Mouse (Mus musculus): ENCODE measurements around the gene Btbd9. TPM values are rescaled to one million over a fixed set of nuclear protein-coding genes. Genes with fewer than 3 reads are reported as not detected.

The Btbd9 gene
- polyA plus RNA-seq, 1 experiment from 2014 or later: 98.0 TPM

- WGBS: 83% methylated on average over 1 of the region's 1 CpGs
Observed at GRCm38 (mm10) chr17:30421256-30421655, 155.0 kb downstream of the Btbd9 start.

DNA sequence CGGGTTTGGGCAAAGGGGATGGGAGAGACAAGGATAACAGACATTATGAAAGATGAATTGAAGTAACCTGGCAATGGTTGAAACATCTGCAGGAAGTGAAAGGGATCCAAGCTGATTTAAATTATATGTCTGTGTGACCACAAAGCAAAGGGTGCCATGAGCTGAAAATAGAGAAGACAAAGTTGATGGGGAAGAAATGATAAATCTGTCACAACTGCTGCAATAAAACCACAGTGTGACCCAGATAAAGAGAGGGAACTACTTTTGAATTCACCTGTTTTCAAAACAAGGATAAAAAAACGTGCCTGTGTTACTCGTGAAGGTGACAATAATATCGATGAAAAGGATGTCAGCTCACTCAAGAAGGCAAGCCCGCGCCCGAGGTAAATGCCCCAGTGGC lies 156.8 kb downstream of the Btbd9 start:
- no peak overlapping the region for H3K27ac ChIP-seq (replicated peaks)
- H3K36me3 ChIP-seq: no peaks in the 10 kb centered on the region
- H3K4me1 ChIP-seq: peaks cover 15% of the 10 kb centered on the region
- H3K9ac ChIP-seq (replicated peaks): no peak overlapping the region
- no peaks in the 10 kb centered on the region for H3K27me3 ChIP-seq
- H3K4me3 ChIP-seq: no peak overlapping the region
- H3K9me3 ChIP-seq: no peaks in the 10 kb centered on the region
- no peak for ATAC-seq (ENCODE audit: low FRiP score, low read depth)
- H3K4me2 ChIP-seq (replicated peaks): no peak overlapping the region
- WGBS: 62% methylated on average over 7 of the region's 7 CpGs

More at GRCm38 (mm10) chr17:30421256-30421655, 155.0 kb downstream of the Btbd9 start:
- no peak overlapping the region for H3K4me2 ChIP-seq (replicated peaks)
- H3K36me3 ChIP-seq: no peaks in the 10 kb centered on the region
- peaks cover 15% of the 10 kb centered on the region for H3K4me1 ChIP-seq
- no peak for ATAC-seq (ENCODE audit: low FRiP score, low read depth)
- H3K4me3 ChIP-seq: no peak overlapping the region
- H3K9ac ChIP-seq (replicated peaks): no peak overlapping the region
- H3K9me3 ChIP-seq: no peaks in the 10 kb centered on the region
- H3K27me3 ChIP-seq: no peaks in the 10 kb centered on the region
- no peak overlapping the region for H3K27ac ChIP-seq (replicated peaks)

DNA sequence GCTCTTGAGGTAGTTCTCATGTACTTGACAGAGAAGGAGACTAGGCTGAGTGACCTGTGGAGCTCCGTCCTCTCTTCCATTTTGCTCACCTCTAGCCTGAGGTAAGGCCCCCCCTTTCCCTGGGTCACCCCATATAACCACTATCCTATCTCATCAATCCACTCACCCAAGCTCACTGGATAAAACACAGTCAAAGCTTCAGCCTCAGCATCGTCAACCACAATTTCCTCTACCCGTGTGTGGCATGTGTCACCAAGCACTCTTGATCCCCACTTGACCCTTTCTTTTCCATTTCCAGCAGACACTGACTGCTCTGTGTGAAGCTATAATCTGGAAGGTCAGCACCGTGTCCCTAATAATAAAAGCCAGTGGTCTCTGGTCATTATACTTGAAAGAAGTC lies 157.8 kb downstream of the Btbd9 start:
- H3K4me1 ChIP-seq: peaks cover 15% of the 10 kb centered on the region
- no peak overlapping the region for H3K4me2 ChIP-seq (replicated peaks)
- 63% methylated on average over 4 of the region's 4 CpGs for WGBS
- H3K9ac ChIP-seq (replicated peaks): no peak overlapping the region
- no peaks in the 10 kb centered on the region for H3K27me3 ChIP-seq
- H3K4me3 ChIP-seq: no peak overlapping the region
- H3K27ac ChIP-seq (replicated peaks): no peak overlapping the region
- no peak for ATAC-seq (ENCODE audit: low FRiP score, low read depth)
- no peaks in the 10 kb centered on the region for H3K36me3 ChIP-seq
- no peaks in the 10 kb centered on the region for H3K9me3 ChIP-seq

DNA sequence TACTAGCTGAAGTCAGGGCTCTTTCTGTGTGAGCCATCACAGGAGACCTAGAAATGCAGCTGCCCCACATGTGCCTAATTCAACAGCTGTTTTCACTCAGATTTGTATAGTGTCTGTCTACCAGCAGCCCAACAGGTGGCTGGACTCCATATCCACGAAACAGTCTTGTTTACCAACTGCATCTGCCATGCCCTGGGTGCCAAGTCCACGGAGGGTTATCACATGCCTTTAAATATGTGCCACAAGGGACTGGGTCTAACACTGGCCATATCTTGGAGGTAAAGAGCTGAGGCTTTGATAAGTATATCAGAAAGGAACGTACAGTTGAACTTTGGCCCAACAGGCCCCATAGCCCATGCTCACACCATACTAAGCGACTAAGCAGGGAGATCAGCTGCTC lies 159.2 kb downstream of the Btbd9 start:
- WGBS: 87% methylated on average over 4 of the region's 4 CpGs
- no peak for ATAC-seq (ENCODE audit: low FRiP score, low read depth)
- Histone ChIP-seq H3K27ac (replicated peaks) (no peak overlapping the region), H3K4me2 (replicated peaks) (no peak overlapping the region), H3K4me3 (no peak overlapping the region), H3K4me1 (peaks cover 15% of the 10 kb centered on the region), H3K9ac (replicated peaks) (no peak overlapping the region), H3K9me3 (no peaks in the 10 kb centered on the region), H3K27me3 (no peaks in the 10 kb centered on the region), H3K36me3 (no peaks in the 10 kb centered on the region)

DNA sequence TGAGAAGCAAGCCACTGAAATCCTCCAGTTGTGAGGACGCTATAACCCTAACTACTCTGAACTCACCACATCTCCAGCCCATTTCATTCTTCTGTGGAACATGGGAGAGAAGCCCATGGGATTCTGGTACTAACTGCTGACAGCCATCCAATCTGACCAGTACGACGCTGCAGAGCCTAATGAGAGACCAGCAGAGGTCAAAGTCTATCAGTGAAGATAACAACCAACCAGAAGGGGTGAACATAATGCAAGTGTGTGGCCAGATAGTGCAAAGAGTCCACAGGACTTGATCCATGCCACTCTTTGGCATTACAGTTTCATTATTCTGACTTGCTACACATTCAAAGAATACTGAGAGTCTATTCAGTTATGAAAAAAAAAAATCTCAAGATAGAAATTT lies 160.6 kb downstream of the Btbd9 start:
- Histone ChIP-seq H3K4me3 (no peak overlapping the region), H3K9me3 (no peaks in the 10 kb centered on the region), H3K4me2 (replicated peaks) (no peak overlapping the region), H3K9ac (replicated peaks) (no peak overlapping the region), H3K27ac (replicated peaks) (no peak overlapping the region), H3K27me3 (no peaks in the 10 kb centered on the region), H3K36me3 (no peaks in the 10 kb centered on the region), H3K4me1 (peaks cover 15% of the 10 kb centered on the region)
- WGBS: 84% methylated on average over 3 of the region's 3 CpGs
- no peak for ATAC-seq (ENCODE audit: low FRiP score, low read depth)

DNA sequence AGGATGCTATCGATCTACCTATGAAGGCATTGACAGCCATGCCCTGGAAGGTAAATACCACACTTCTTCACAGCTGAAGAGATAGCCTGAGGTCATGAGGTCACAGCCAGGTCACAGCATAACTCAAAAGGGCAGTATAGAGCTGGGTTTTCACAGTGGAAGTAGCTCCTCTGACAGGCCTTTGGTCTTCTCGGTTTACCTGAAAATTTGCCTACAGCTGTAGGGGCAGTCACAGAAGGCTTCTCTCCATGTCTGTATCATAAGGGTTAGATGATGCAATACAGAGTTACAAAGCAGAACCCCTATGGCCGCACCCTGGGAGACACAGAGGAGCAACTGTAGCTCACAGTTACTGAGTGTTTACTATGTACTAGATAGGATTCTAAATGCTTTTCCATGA lies 163.3 kb downstream of the Btbd9 start:
- peaks cover 3% of the 10 kb centered on the region; the same call in 1 of the 2 replicates for H3K4me1 ChIP-seq
- no peaks in the 10 kb centered on the region for H3K36me3 ChIP-seq
- H3K9me3 ChIP-seq: no peaks in the 10 kb centered on the region
- no peak overlapping the region for H3K9ac ChIP-seq (replicated peaks)
- H3K4me2 ChIP-seq (replicated peaks): no peak overlapping the region
- WGBS: 89% methylated on average over 3 of the region's 3 CpGs
- no peak overlapping the region for H3K27ac ChIP-seq (replicated peaks)
- no peak overlapping the region for H3K4me3 ChIP-seq
- no peaks in the 10 kb centered on the region for H3K27me3 ChIP-seq
- ATAC-seq (ENCODE audit: low FRiP score, low read depth): no peak

DNA sequence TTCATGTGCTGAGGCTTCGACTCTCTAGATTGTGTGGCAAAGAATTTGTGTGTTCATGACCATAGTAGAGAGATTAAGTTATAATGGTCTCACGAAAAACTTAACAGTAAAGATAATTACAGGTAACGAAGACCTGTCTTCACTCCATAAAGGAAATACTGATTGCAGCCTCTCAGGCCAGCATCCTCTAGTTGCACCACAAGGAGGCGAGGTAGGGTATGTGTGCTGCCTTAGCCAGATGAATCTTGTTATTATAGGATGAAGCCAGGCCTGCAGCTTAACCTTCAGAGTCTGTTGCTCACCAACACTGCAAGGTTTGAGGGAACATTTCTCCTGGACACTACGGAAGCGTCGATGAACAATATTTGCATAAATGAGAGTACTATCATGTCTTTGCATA lies 170.3 kb downstream of the Btbd9 start:
- no peak for ATAC-seq (ENCODE audit: low FRiP score, low read depth)
- no peaks in the 10 kb centered on the region for H3K4me1 ChIP-seq

DNA sequence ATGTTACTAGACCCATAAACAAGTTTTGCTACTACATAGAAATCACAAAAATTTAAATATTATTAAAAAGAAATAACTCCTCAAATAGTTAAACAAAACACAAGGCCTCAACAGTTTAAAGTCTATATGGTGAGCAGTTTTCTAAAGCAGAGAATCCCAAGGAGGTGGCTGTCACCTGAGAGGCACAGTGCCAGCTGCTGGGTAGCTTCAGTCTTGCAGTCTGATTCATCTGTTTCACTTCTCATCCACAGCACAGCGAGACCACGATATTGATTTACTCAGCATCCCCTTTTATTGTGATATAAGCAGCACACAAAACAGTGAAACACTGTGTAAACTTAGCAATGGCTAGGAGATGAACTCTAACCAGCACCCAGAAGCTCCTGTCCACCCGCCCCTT lies 173.4 kb downstream of the Btbd9 start:
- H3K9me3 ChIP-seq: peaks cover under 1% of the 10 kb centered on the region; the same call in 1 of the 2 replicates
- no peak overlapping the region for H3K9ac ChIP-seq (replicated peaks)
- H3K36me3 ChIP-seq: no peaks in the 10 kb centered on the region
- H3K4me2 ChIP-seq (replicated peaks): no peak overlapping the region
- ATAC-seq (ENCODE audit: low FRiP score, low read depth): no peak
- no peaks in the 10 kb centered on the region for H3K4me1 ChIP-seq
- H3K27me3 ChIP-seq: no peaks in the 10 kb centered on the region
- H3K27ac ChIP-seq (replicated peaks): no peak overlapping the region
- WGBS: 91% methylated on average over 3 of the region's 3 CpGs
- no peak overlapping the region for H3K4me3 ChIP-seq

More for the DNA sequence above, 170.3 kb downstream of the Btbd9 start:
- no peak overlapping the region for H3K4me3 ChIP-seq
- H3K27ac ChIP-seq (replicated peaks): no peak overlapping the region
- no peaks in the 10 kb centered on the region for H3K36me3 ChIP-seq
- H3K9ac ChIP-seq (replicated peaks): no peak overlapping the region
- WGBS: 95% methylated on average over 7 of the region's 7 CpGs
- H3K9me3 ChIP-seq: no peaks in the 10 kb centered on the region
- no peaks in the 10 kb centered on the region for H3K27me3 ChIP-seq
- H3K4me2 ChIP-seq (replicated peaks): no peak overlapping the region

DNA sequence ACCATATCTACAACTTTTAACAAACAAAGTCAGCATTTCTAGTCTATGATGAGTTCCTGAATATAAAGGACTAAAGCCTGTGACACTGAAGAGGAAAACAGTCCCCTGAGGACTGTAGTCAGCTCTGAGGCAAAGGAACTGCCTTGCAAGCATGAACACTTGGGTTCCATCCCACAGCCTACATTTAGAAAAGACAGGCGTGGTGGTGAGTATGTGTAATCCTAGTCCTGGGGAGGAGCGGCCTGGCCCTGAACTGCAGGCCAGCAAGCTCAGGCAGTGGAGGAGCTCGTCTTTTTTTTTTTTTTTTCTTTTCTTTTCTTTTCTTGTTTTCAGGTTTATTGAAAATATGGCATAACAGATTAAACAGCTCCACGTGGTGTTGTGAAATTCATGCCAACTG lies 181.0 kb downstream of the Btbd9 start:
- H3K27me3 ChIP-seq: no peaks in the 10 kb centered on the region
- no peak overlapping the region for H3K4me2 ChIP-seq (replicated peaks)
- H3K4me3 ChIP-seq: no peak overlapping the region
- H3K4me1 ChIP-seq: no peaks in the 10 kb centered on the region
- peaks cover 6% of the 10 kb centered on the region; the same call in 1 of the 2 replicates for H3K9me3 ChIP-seq
- H3K27ac ChIP-seq (replicated peaks): no peak overlapping the region
- no peak overlapping the region for H3K9ac ChIP-seq (replicated peaks)
- WGBS: 88% methylated on average over 4 of the region's 4 CpGs
- no peak for ATAC-seq (ENCODE audit: low FRiP score, low read depth)
- H3K36me3 ChIP-seq: 0 out of 2 replicates have a peak, but pooled peaks cover 3% of the 10 kb centered on the region

GRCm38 (mm10) chr17:30392031-30392430 lies 184.3 kb downstream of the Btbd9 start:
- no peak overlapping the region for H3K27ac ChIP-seq (replicated peaks)
- ATAC-seq (ENCODE audit: low FRiP score, low read depth): no peak
- H3K4me2 ChIP-seq (replicated peaks): no peak overlapping the region
- WGBS: 90% methylated on average over 4 of the region's 4 CpGs
- no peaks in the 10 kb centered on the region for H3K9me3 ChIP-seq
- H3K4me1 ChIP-seq: peaks cover 3% of the 10 kb centered on the region
- H3K4me3 ChIP-seq: no peak overlapping the region
- 0 out of 2 replicates have a peak, but pooled peaks cover 3% of the 10 kb centered on the region for H3K36me3 ChIP-seq
- H3K9ac ChIP-seq (replicated peaks): no peak overlapping the region
- no peaks in the 10 kb centered on the region for H3K27me3 ChIP-seq

DNA sequence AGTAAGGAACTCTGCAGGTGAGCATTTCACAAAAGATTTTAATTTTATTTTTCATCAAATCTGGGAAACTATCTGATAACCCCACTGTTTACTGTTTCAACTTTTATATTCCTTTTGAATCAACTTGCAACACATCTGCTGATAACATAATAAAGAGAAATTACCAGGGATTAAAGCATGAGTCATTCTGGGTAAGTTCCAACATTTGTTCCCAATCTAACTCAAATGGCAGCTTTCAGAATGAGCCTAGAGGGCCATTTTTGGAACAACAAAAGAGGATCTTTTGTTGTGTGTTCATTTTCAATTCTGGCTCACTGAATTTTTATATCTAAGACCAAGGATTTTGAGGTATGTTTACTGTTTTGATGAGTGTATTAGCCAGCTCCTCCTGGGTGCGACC lies 185.1 kb downstream of the Btbd9 start:
- Histone ChIP-seq H3K9ac (replicated peaks) (no peak overlapping the region), H3K4me2 (replicated peaks) (no peak overlapping the region), H3K27me3 (no peaks in the 10 kb centered on the region), H3K36me3 (no peaks in the 10 kb centered on the region), H3K4me3 (no peak overlapping the region), H3K9me3 (no peaks in the 10 kb centered on the region), H3K27ac (replicated peaks) (no peak overlapping the region), H3K4me1 (peaks cover 3% of the 10 kb centered on the region)
- ATAC-seq (ENCODE audit: low FRiP score, low read depth): no peak
- 85% methylated on average over 1 of the region's 1 CpGs for WGBS

GRCm38 (mm10) chr17:30389686-30390085 lies 186.6 kb downstream of the Btbd9 start:
- Histone ChIP-seq H3K36me3 (no peaks in the 10 kb centered on the region), H3K4me2 (replicated peaks) (no peak overlapping the region), H3K4me1 (peaks cover 3% of the 10 kb centered on the region), H3K4me3 (no peak overlapping the region), H3K27ac (replicated peaks) (no peak overlapping the region), H3K9ac (replicated peaks) (no peak overlapping the region), H3K9me3 (no peaks in the 10 kb centered on the region), H3K27me3 (no peaks in the 10 kb centered on the region)
- ATAC-seq (ENCODE audit: low FRiP score, low read depth): no peak

DNA sequence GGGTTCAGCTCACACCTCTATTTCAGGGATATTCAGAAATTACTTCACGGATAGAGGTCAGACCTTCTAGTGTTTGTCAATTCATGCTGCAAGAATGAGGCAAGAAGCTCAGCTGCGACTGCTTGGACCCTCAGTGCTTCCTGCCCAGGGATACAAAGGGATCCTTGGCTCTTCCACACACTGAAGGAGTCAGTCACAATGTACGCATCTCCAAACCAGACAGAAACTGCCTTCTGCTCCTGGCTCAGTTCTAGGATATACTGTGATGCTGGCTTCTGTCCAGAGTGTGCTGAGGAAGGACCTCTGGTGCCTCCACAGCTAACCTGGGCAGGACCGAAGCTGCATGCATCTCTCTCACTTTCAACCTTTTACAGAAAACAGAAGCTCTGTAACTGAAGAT lies 187.5 kb downstream of the Btbd9 start:
- H3K4me3 ChIP-seq: no peak overlapping the region
- no peaks in the 10 kb centered on the region for H3K9me3 ChIP-seq
- no peak overlapping the region for H3K27ac ChIP-seq (replicated peaks)
- 78% methylated on average over 4 of the region's 4 CpGs for WGBS
- no peak for ATAC-seq (ENCODE audit: low FRiP score, low read depth)
- H3K9ac ChIP-seq (replicated peaks): no peak overlapping the region
- no peak overlapping the region for H3K4me2 ChIP-seq (replicated peaks)
- peaks cover 3% of the 10 kb centered on the region for H3K4me1 ChIP-seq
- H3K36me3 ChIP-seq: no peaks in the 10 kb centered on the region
- H3K27me3 ChIP-seq: no peaks in the 10 kb centered on the region

All from midbrain, embryonic 12.5 days (tissue).